Mouse (Mus musculus) CH12.LX (cell line): ENCODE measurements around the gene Sipa1l2. TPM values are rescaled to one million over a fixed set of nuclear protein-coding genes. Genes with fewer than 3 reads are reported as not detected.

Experiments
- DNase-seq: peaks from one replicate; pipeline ENCODE4 v3.0.0-alpha.2; 2013; ENCODE audit errors: extremely low read depth
- H3K27ac ChIP-seq: 2 replicates; pipeline ENCODE4 v1.5.1; 2012; ENCODE audit warnings: low read depth, mild to moderate bottlenecking, control low read depth, moderate library complexity; ENCODE audit not compliant: insufficient read depth
- H3K27me3 ChIP-seq: replicated peaks from 2 replicates; pipeline ENCODE3; 2012; ENCODE audit warnings: inconsistent platforms
- H3K36me3 ChIP-seq, 2 experiments: replicated peaks in 1 of 2; 2 replicates each; pipeline versions ENCODE3 to v1.6.1; 2012; ENCODE audit warnings: inconsistent platforms in 1 of 2, low read length in 1 of 2, mild to moderate bottlenecking in 1 of 2, mixed read lengths in 1 of 2, moderate library complexity in 1 of 2; ENCODE audit not compliant: control insufficient read depth in 1 of 2, insufficient read depth in 1 of 2
- H3K4me1 ChIP-seq, 2 experiments: 2 replicates each; pipeline ENCODE4 v1.6.1; 2012; ENCODE audit warnings: inconsistent platforms in 1 of 2, moderate library complexity in 1 of 2; ENCODE audit not compliant: insufficient read depth in 2 of 2, control insufficient read depth in 1 of 2
- H3K4me2 ChIP-seq: 2 replicates; pipeline ENCODE4 v1.6.1; 2012; ENCODE audit warnings: low read depth, mild to moderate bottlenecking, control low read depth; ENCODE audit not compliant: poor library complexity, insufficient read depth, severe bottlenecking
- H3K4me3 ChIP-seq, 3 experiments: fragments of 150-350 bp in 1 of 3; sonication (generic) in 1 of 3; replicated peaks in 1 of 3; 2 replicates each; pipeline versions ENCODE3 to v1.5.1; 2011 to 2012; ENCODE audit warnings: low read depth in 2 of 3, low read length in 2 of 3, mild to moderate bottlenecking in 2 of 3, moderate library complexity in 2 of 3, control low read depth in 1 of 3, improper control_type of control experiment in 1 of 3, inconsistent platforms in 1 of 3, mixed read lengths in 1 of 3; ENCODE audit not compliant: poor library complexity in 1 of 3
- H3K79me2 ChIP-seq: replicated peaks from 2 replicates; pipeline ENCODE4 v1.6.1; 2012; ENCODE audit warnings: mild to moderate bottlenecking, moderate library complexity; ENCODE audit not compliant: control insufficient read depth, poor library complexity, insufficient read depth, severe bottlenecking; ENCODE audit errors: extremely low read depth
- H3K9ac ChIP-seq: 2 replicates; pipeline ENCODE4 v1.6.1; 2012; ENCODE audit warnings: low read depth, mild to moderate bottlenecking, control low read depth, moderate library complexity; ENCODE audit not compliant: insufficient read depth
- H3K9me3 ChIP-seq: replicated peaks from 2 replicates; pipeline ENCODE3; 2012; ENCODE audit warnings: low read length, inconsistent platforms, mixed read lengths
- BHLHE40 ChIP-seq: IDR thresholded peaks from 2 replicates; pipeline ENCODE4 v1.6.1; 2011; ENCODE audit warnings: mild to moderate bottlenecking, low read depth, low read length, improper control_type of control experiment
- CHD1 ChIP-seq: IDR thresholded peaks from 2 replicates; pipeline ENCODE4 v1.6.1; 2012; ENCODE audit warnings: low read depth, low read length, improper control_type of control experiment, inconsistent platforms
- CHD2 ChIP-seq: IDR thresholded peaks from 2 replicates; pipeline ENCODE4 v1.6.1; 2011; ENCODE audit warnings: low read length, improper control_type of control experiment
- EP300 ChIP-seq: IDR thresholded peaks from 2 replicates; pipeline ENCODE4 v1.6.1; 2011; ENCODE audit warnings: low read length, improper control_type of control experiment
- ETS1 ChIP-seq: conservative IDR thresholded peaks from 2 replicates; pipeline ENCODE4 v1.6.1; 2012; ENCODE audit warnings: low read depth, mild to moderate bottlenecking, inconsistent platforms, low read length, improper control_type of control experiment, moderate library complexity
- JUN ChIP-seq: IDR thresholded peaks from 2 replicates; pipeline ENCODE4 v1.6.1; 2011; ENCODE audit warnings: low read depth, mild to moderate bottlenecking, low read length, improper control_type of control experiment, moderate library complexity; ENCODE audit not compliant: insufficient read depth
- JUND ChIP-seq: conservative IDR thresholded peaks from 2 replicates; pipeline ENCODE4 v1.6.1; 2011; ENCODE audit warnings: low read depth, low read length, improper control_type of control experiment
- MAZ ChIP-seq: IDR thresholded peaks from 2 replicates; pipeline ENCODE4 v1.6.1; 2012; ENCODE audit warnings: low read depth, mild to moderate bottlenecking, inconsistent platforms, low read length, improper control_type of control experiment, moderate library complexity
- MEF2A ChIP-seq: IDR thresholded peaks from 2 replicates; pipeline ENCODE4 v1.6.1; 2014; ENCODE audit warnings: low read depth, mild to moderate bottlenecking, inconsistent platforms, low read length, improper control_type of control experiment, borderline replicate concordance
- MXI1 ChIP-seq: IDR thresholded peaks from 2 replicates; pipeline ENCODE4 v1.6.1; 2011; ENCODE audit warnings: mild to moderate bottlenecking, low read depth, low read length, improper control_type of control experiment
- MYC ChIP-seq: IDR thresholded peaks from 2 replicates; pipeline ENCODE4 v1.6.1; 2011; ENCODE audit warnings: low read depth, mild to moderate bottlenecking, improper control_type of control experiment, low read length
- NRF1 ChIP-seq: IDR thresholded peaks from 2 replicates; pipeline ENCODE4 v1.6.1; 2014; ENCODE audit warnings: low read depth, mild to moderate bottlenecking, inconsistent platforms, low read length, improper control_type of control experiment, moderate library complexity
- RCOR1 ChIP-seq: conservative IDR thresholded peaks from 2 replicates; pipeline ENCODE4 v1.6.1; 2012; ENCODE audit warnings: low read depth, mild to moderate bottlenecking, inconsistent platforms, low read length, improper control_type of control experiment
- SIN3A ChIP-seq: IDR thresholded peaks from 2 replicates; pipeline ENCODE4 v1.6.1; 2012; ENCODE audit warnings: low read length, improper control_type of control experiment, inconsistent platforms
- TCF12 ChIP-seq: IDR thresholded peaks from 2 replicates; pipeline ENCODE4 v1.6.1; 2014; ENCODE audit warnings: low read depth, mild to moderate bottlenecking, inconsistent platforms, low read length, improper control_type of control experiment
- UBTF ChIP-seq: IDR thresholded peaks from 2 replicates; pipeline ENCODE4 v1.6.1; 2012; ENCODE audit warnings: low read depth, mild to moderate bottlenecking, inconsistent platforms, low read length, improper control_type of control experiment, moderate library complexity
- USF2 ChIP-seq: conservative IDR thresholded peaks from 2 replicates; pipeline ENCODE4 v1.6.1; 2011; ENCODE audit warnings: low read depth, low read length, improper control_type of control experiment
- ZKSCAN1 ChIP-seq: IDR thresholded peaks from 2 replicates; pipeline ENCODE4 v1.6.1; 2012; ENCODE audit warnings: low read depth, inconsistent platforms, low read length, improper control_type of control experiment, borderline replicate concordance
- ZMIZ1 ChIP-seq: IDR thresholded peaks from 2 replicates; pipeline ENCODE4 v1.6.1; 2012; ENCODE audit warnings: low read depth, mild to moderate bottlenecking, inconsistent platforms, low read length, improper control_type of control experiment
- ZNF384 ChIP-seq: IDR thresholded peaks from 2 replicates; pipeline ENCODE4 v1.6.1; 2012; ENCODE audit warnings: low read depth, low read length, improper control_type of control experiment, inconsistent platforms
- dilution Hi-C: fragments of 300-500 bp; cut with MboI; formaldehyde crosslinking; loops from 2 replicates; pipeline ENCODE4 v1.14.3; 2020; ENCODE audit warnings: low sequenced_read_pairs; ENCODE audit not compliant: extremely low pct_unique_long_range_greater_than_20kb, extremely low pct_ligation_motif_present
- in situ Hi-C: fragments of 300-500 bp; cut with MboI; formaldehyde crosslinking; loops from 3 replicates; pipeline ENCODE4 v1.14.3; 2019; ENCODE audit warnings: low sequenced_read_pairs, low pct_ligation_motif_present, low pct_unique_long_range_greater_than_20kb, mixed read lengths
- polyA plus RNA-seq: library from polyadenylated mRNA; unstranded; fragments of >175 nt; gene quantifications from 2 replicates; pipeline ENCODE4 v1.2.1, GENCODE M21; 2012; ENCODE audit warnings: low read depth; ENCODE audit not compliant: insufficient read length
- total RNA-seq, 2 experiments: library from RNA; depleted of rRNA; stranded (reverse); fragments of 300-350 nt in 1 of 2; fragments of >200 nt in 1 of 2; gene quantifications; 2 replicates each; pipeline ENCODE4 v1.2.3; 2012 to 2014

Sipa1l2 gene
- total and polyA plus RNA-seq, 3 experiments, result 2.0 to 5.6 (median 2.7) TPM

- TF ChIP-seq TCF12, result no peak
- TF ChIP-seq, all 38 proteins: peak for 0
Observed at GRCm38 (mm10) chr8:125379156-125379555, 190.5 kb downstream of the Sipa1l2 start (continued).

DNA sequence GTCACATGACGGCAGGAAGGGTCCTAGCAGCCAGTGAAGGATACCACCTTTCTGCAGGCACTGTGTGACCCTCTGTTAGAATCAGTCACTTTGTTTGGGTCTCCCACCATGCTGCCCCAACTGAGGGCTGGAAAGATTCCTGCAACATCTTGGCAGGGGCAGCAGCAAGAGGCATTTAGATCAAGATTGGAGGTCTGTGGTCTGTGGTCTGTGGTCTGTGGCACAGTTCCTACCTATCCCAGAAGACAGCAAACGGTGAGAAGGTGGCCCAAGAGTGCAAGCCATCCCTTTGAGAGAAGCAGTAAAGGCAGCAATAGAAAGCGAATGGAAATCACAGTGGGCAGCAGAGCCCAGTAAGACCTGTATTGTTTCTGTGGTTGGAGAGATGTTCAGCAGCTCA is 191.9 kb downstream of the Sipa1l2 start:
- in situ Hi-C loops (no loop called here), dilution Hi-C loops (no loop called here)
- H3K27me3 ChIP-seq, result no peaks in the 10 kb centered on the region
- peaks cover 6 to 24% of the 10 kb centered on the region in 2 experiments for H3K4me1 ChIP-seq
- no peak overlapping the region for H3K4me2 ChIP-seq
- H3K36me3 ChIP-seq, result no peaks in the 10 kb centered on the region
- no peak for DNase-seq
- no peak overlapping the region for H3K27ac ChIP-seq
- no peaks in the 10 kb centered on the region for H3K79me2 ChIP-seq
- no peak overlapping the region for H3K9ac ChIP-seq
- no peak for TF ChIP-seq CHD1
- no peak for TF ChIP-seq USF2
- TF ChIP-seq EP300, result no peak
- TF ChIP-seq ZMIZ1, result no peak
- TF ChIP-seq SIN3A, result no peak
- no peak for TF ChIP-seq ZKSCAN1
- TF ChIP-seq ETS1, result no peak
- TF ChIP-seq MEF2A, result no peak
- no peak for TF ChIP-seq BHLHE40
- no peak for TF ChIP-seq MXI1
- no peak for TF ChIP-seq JUN
- TF ChIP-seq ZNF384, result no peak
- no peak for TF ChIP-seq MAZ
- no peak for TF ChIP-seq RCOR1
- no peak for TF ChIP-seq CHD2
- TF ChIP-seq MYC, result no peak
- no peak for TF ChIP-seq UBTF
- no peak for TF ChIP-seq TCF12
- no peak for TF ChIP-seq JUND
- H3K4me3 ChIP-seq, result no peak overlapping the region
- peaks cover 2% of the 10 kb centered on the region for H3K9me3 ChIP-seq

DNA sequence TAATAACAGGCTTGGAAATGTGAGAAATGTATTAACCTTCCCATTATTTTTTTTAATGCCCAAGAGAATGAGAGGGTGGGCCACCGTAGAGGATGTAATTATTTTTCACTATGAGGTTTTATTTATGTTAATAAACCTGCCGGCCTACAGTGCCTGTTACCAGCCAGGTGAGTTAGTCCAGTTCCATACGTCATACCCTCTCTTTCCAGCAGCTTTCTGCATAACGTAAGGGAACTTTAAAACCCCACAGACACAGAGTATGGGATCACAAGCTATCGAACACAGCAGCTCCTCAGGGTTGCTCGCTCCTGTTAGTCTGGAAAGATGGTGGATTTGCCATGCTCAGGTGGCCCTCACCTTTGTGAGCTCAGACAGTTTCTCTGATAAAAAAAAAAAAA is 193.2 kb downstream of the Sipa1l2 start:
- dilution Hi-C loops, result no loop called here
- no peaks in the 10 kb centered on the region for H3K27me3 ChIP-seq
- TF ChIP-seq TCF12, result no peak
- no peak for TF ChIP-seq NRF1
- TF ChIP-seq, all 38 proteins: peak for 0
- DNase-seq, result no peak
- Histone ChIP-seq H3K27ac (no peak overlapping the region), H3K4me2 (no peak overlapping the region), H3K4me3 (no peak overlapping the region), H3K4me1 (peaks cover 5 to 13% of the 10 kb centered on the region in 2 experiments; a peak in 3 of 4 replicates), H3K79me2 (no peaks in the 10 kb centered on the region), H3K9ac (no peak overlapping the region), H3K9me3 (peaks cover 2% of the 10 kb centered on the region), H3K36me3 (no peaks in the 10 kb centered on the region)
- in situ Hi-C loops, result no loop called here
